Mouse (Mus musculus) embryonic facial prominence, embryonic 12.5 days (tissue): Measurements from ENCODE around the gene Slc44a5. TPM values are rescaled to one million over a fixed set of nuclear protein-coding genes. Genes with fewer than 3 reads are reported as not detected.

Experiments
- ATAC-seq: fragments of 200-750 bp; cut with Nextera tagmentation; 2 replicates; pipeline ENCODE4 v1.8.0; 2017; ENCODE audit not compliant: insufficient number of reproducible peaks, insufficient read depth, low FRiP score, low TSS enrichment
- H3K27ac ChIP-seq: fragments of 300-500 bp; sonication (generic); 2 replicates; pipeline ENCODE4 v1.5.1; 2016; ENCODE audit warnings: mild to moderate bottlenecking
- H3K27me3 ChIP-seq: fragments of 300-500 bp; sonication (generic); 2 replicates; pipeline ENCODE4 v1.6.1; 2016; ENCODE audit warnings: mild to moderate bottlenecking, moderate library complexity
- H3K36me3 ChIP-seq: fragments of 300-500 bp; sonication (generic); 2 replicates; pipeline ENCODE4 v1.6.1; 2016; ENCODE audit warnings: mild to moderate bottlenecking
- H3K4me1 ChIP-seq: fragments of 300-500 bp; sonication (generic); 2 replicates; pipeline ENCODE4 v1.6.1; 2016
- H3K4me2 ChIP-seq: fragments of 300-500 bp; sonication (generic); replicated peaks from 2 replicates; pipeline ENCODE4 v1.6.1; 2016; ENCODE audit warnings: mild to moderate bottlenecking, moderate library complexity
- H3K4me3 ChIP-seq: fragments of 300-500 bp; sonication (generic); 2 replicates; pipeline ENCODE4 v1.5.1; 2016; ENCODE audit warnings: mild to moderate bottlenecking
- H3K9ac ChIP-seq: fragments of 300-500 bp; sonication (generic); 2 replicates; pipeline ENCODE4 v1.6.1; 2016; ENCODE audit warnings: mild to moderate bottlenecking, moderate library complexity
- H3K9me3 ChIP-seq: fragments of 300-500 bp; sonication (generic); 2 replicates; pipeline ENCODE4 v1.6.1; 2016; ENCODE audit warnings: mild to moderate bottlenecking, moderate library complexity
- WGBS: fragments of 180-500 bp; shearing (Covaris S2); methylation state at CpG from one replicate; pipeline ENCODE4 v1.1.7; 2016; 5-methylcytosine and 5-hydroxymethylcytosine counted together
- polyA plus RNA-seq: library from polyadenylated mRNA; unstranded; fragments of >200 nt; fragmentation: Nextera tagmentation; extraction: Ambion mirVana; gene quantifications from 2 replicates; pipeline ENCODE4 v1.2.1, GENCODE M21; 2016

The Slc44a5 gene
- polyA plus RNA-seq, 1 experiment from 2014 or later: 2.1 TPM

GRCm38 (mm10) chr3:154114991-154115390, 141.8 kb downstream of the Slc44a5 start:
- no peak for ATAC-seq
- no peaks in the 10 kb centered on the region for H3K36me3 ChIP-seq

DNA sequence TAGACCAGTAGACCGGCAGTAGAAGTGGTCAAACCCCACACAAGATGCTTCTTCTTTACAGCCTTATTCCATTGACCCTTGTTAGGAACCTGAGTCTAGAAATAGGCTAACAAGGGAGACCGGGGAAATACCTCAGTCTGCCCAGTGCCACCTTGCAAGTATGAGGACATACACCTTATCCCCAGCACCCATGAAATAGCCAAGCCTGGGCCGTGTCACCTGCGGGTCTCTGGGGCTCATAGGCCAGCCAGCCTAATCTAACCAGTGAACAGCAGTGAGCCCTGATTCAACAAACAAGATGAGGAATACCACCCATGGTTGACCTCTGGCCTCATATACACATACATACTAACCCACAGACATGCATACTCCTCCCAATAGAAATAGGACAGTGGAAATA, 142.2 kb downstream of the Slc44a5 start:
- no peaks in the 10 kb centered on the region for H3K4me1 ChIP-seq
- WGBS: 93% methylated on average over 4 of the region's 4 CpGs
- no peak overlapping the region for H3K4me3 ChIP-seq
- no peak for ATAC-seq
- H3K27ac ChIP-seq: no peak overlapping the region
- no peaks in the 10 kb centered on the region for H3K36me3 ChIP-seq
- no peaks in the 10 kb centered on the region for H3K9me3 ChIP-seq
- H3K9ac ChIP-seq: no peak overlapping the region
- no peaks in the 10 kb centered on the region for H3K27me3 ChIP-seq
- H3K4me2 ChIP-seq: no peak overlapping the region

More at GRCm38 (mm10) chr3:154114991-154115390, 141.8 kb downstream of the Slc44a5 start:
- Histone ChIP-seq H3K9me3 (no peaks in the 10 kb centered on the region), H3K9ac (no peak overlapping the region), H3K4me2 (no peak overlapping the region), H3K27ac (no peak overlapping the region), H3K27me3 (no peaks in the 10 kb centered on the region), H3K4me1 (no peaks in the 10 kb centered on the region), H3K4me3 (no peak overlapping the region)
- WGBS: 79% methylated on average over 9 of the region's 9 CpGs

- no peak overlapping the region for H3K4me3 ChIP-seq
- no peak overlapping the region for H3K9ac ChIP-seq
- ATAC-seq: no peak
- no peaks in the 10 kb centered on the region for H3K27me3 ChIP-seq
- no peaks in the 10 kb centered on the region for H3K4me1 ChIP-seq
- H3K27ac ChIP-seq: no peak overlapping the region
- WGBS: 75% methylated on average over 5 of the region's 5 CpGs
- H3K9me3 ChIP-seq: no peaks in the 10 kb centered on the region
- no peaks in the 10 kb centered on the region for H3K36me3 ChIP-seq
- H3K4me2 ChIP-seq: no peak overlapping the region
Observed at GRCm38 (mm10) chr3:154116000-154116399, 142.8 kb downstream of the Slc44a5 start.

GRCm38 (mm10) chr3:154118992-154119603, 145.9 kb downstream of the Slc44a5 start:
- H3K36me3 ChIP-seq: no peaks in the 10 kb centered on the region
- no peak overlapping the region for H3K4me3 ChIP-seq
- H3K27ac ChIP-seq: no peak overlapping the region
- no peaks in the 10 kb centered on the region for H3K4me1 ChIP-seq
- H3K9me3 ChIP-seq: no peaks in the 10 kb centered on the region
- no peak for ATAC-seq
- H3K27me3 ChIP-seq: no peaks in the 10 kb centered on the region
- H3K4me2 ChIP-seq: no peak overlapping the region
- 51% methylated on average over 6 of the region's 6 CpGs for WGBS
- no peak overlapping the region for H3K9ac ChIP-seq

- Histone ChIP-seq H3K9ac (no peak overlapping the region), H3K4me1 (no peaks in the 10 kb centered on the region), H3K36me3 (no peaks in the 10 kb centered on the region), H3K4me2 (no peak overlapping the region), H3K9me3 (no peaks in the 10 kb centered on the region), H3K27me3 (peaks cover 11% of the 10 kb centered on the region), H3K27ac (no peak overlapping the region), H3K4me3 (no peak overlapping the region)
- WGBS: 90% methylated on average over 3 of the region's 3 CpGs
- ATAC-seq: no peak
Observed at GRCm38 (mm10) chr3:154122531-154122930, 149.3 kb downstream of the Slc44a5 start.

DNA sequence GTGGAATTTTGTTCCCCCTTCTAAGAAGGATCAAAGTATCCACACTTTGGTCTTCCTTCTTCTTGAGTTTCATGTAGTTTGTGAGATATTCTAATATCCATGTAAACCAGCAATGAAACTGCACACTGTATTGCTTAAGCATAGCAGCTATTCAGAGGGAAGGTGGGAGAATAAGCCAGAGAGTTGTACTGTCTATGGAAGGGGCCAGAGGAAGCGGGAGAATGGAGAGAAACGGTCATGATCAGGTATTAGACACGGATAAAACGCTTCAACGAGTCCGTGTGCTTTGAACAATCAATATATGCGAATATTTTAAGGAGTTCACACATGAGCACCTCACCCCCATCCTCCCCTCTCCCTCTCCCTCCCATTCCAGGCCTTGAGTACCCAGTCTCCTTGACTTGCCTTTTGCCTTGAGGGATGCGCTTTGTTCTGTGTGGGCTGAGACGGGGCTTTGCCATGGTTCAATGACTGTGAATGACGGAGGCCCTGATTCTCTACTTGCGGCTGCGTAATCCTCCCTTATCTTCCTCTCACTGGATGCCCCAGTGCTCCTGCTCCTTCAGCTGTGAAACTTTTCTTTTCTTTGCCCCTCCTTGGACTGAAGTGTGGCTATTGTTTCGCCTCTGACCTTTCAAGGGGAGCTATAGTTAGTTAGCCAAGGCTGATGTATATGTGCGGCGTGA, 151.8 kb downstream of the Slc44a5 start:
- Histone ChIP-seq H3K4me1 (no peaks in the 10 kb centered on the region), H3K9me3 (no peaks in the 10 kb centered on the region), H3K4me2 (no peak overlapping the region), H3K4me3 (no peak overlapping the region), H3K27ac (no peak overlapping the region), H3K36me3 (no peaks in the 10 kb centered on the region), H3K9ac (no peak overlapping the region), H3K27me3 (peaks cover 11% of the 10 kb centered on the region)
- ATAC-seq: peak; percentile 31; the same call in 1 of the 2 replicates
- 48% methylated on average over 15 of the region's 15 CpGs for WGBS

DNA sequence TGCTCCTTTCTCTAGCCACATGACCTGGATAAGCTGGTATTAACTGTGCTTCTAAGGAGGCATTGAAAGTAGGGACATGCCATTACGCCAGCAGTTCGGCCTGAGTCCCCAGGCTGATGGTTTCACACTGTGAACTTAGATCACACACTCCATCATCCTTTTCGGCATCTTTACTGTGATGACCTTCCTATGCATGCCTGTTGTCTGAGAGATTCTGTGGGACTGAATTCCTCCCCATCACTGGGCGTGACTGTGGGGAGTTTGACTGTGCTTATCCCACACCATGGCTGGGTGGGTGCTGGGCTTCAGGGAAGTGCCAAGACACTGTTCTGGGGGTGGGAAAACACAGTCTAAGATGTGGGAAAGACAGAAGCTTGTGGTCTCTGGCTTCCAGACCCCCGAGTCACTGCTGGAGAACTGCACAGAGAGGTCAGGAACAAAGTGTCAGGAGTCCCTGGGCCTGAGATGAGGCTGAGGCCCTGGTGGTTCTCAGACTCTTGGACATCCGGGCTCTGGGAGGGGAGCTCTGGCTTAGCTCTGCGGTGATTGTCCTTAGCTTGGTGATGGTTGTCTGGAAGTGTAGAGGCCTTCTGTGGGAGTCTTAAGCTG, 152.6 kb downstream of the Slc44a5 start:
- no peak for ATAC-seq
- 57% methylated on average over 7 of the region's 7 CpGs for WGBS

GRCm38 (mm10) chr3:154127246-154127645, 154.0 kb downstream of the Slc44a5 start:
- Histone ChIP-seq H3K9ac (no peak overlapping the region), H3K9me3 (no peaks in the 10 kb centered on the region), H3K4me3 (no peak overlapping the region), H3K36me3 (no peaks in the 10 kb centered on the region), H3K27ac (no peak overlapping the region), H3K4me1 (no peaks in the 10 kb centered on the region), H3K4me2 (no peak overlapping the region), H3K27me3 (peaks cover 11% of the 10 kb centered on the region)
- WGBS: 83% methylated on average over 3 of the region's 3 CpGs
- ATAC-seq: no peak

More for the DNA sequence above, 152.6 kb downstream of the Slc44a5 start:
- H3K27ac ChIP-seq: no peak overlapping the region
- H3K4me1 ChIP-seq: no peaks in the 10 kb centered on the region
- H3K27me3 ChIP-seq: peaks cover 11% of the 10 kb centered on the region
- no peak overlapping the region for H3K4me2 ChIP-seq
- no peaks in the 10 kb centered on the region for H3K36me3 ChIP-seq
- H3K4me3 ChIP-seq: no peak overlapping the region
- H3K9me3 ChIP-seq: no peaks in the 10 kb centered on the region
- no peak overlapping the region for H3K9ac ChIP-seq

DNA sequence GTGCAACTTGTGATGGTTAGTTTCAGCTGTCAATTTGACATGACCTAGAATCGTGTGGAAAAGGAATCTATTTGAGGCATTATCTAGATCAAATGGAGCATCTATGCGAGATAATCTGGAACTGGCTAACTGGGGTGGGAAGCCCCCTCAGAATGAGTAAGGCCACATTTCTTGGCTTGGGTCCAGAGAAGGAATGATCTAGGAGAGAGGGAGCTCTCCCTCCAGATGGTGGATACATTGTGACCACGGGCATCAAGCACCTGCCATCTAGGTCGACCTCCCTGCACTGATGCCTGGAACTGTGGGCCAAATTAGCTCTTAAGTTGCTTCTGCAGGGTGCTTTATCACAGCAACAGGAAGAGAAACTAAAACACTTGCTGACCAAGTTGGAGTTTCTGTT, 155.8 kb downstream of the Slc44a5 start:
- H3K9me3 ChIP-seq: no peaks in the 10 kb centered on the region
- no peak overlapping the region for H3K27ac ChIP-seq
- no peaks in the 10 kb centered on the region for H3K36me3 ChIP-seq
- H3K9ac ChIP-seq: no peak overlapping the region
- WGBS: 72% methylated on average over 4 of the region's 4 CpGs
- H3K27me3 ChIP-seq: peaks cover 11% of the 10 kb centered on the region
- no peak overlapping the region for H3K4me3 ChIP-seq
- no peak overlapping the region for H3K4me2 ChIP-seq
- no peaks in the 10 kb centered on the region for H3K4me1 ChIP-seq
- no peak for ATAC-seq

DNA sequence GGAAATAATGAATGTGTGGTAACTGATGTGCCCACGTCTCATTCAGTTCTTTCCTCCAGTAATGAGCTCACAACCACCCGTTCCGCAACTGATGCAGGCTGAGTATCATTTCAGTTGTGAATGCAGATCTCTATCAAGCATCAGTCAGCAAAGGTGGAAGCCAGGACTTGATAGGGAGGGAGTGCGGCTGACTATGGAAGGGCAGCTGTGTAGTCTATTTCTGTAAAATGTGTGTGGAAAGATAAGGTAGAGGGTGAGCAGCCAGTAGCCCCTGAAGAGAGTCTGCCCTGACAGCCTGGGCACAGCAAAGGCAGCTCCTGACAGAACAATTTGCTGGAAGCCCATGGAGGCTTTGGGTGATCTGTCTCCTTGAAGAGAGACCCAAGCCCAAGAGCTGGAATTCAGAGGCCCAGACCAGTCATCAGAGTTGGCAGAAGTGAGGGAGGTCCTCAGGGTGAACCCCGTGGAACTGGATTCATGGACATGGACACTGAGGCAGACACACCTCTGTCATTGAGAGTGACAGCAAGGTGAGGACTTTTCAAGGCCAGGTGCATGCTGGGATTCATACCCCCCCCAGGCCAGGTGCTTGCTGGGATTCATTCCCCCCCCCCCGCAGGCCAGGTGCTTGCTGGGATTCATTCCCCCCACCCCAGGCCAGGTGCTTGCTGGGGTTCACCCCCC, 157.3 kb downstream of the Slc44a5 start:
- 87% methylated on average over 6 of the region's 6 CpGs for WGBS

DNA sequence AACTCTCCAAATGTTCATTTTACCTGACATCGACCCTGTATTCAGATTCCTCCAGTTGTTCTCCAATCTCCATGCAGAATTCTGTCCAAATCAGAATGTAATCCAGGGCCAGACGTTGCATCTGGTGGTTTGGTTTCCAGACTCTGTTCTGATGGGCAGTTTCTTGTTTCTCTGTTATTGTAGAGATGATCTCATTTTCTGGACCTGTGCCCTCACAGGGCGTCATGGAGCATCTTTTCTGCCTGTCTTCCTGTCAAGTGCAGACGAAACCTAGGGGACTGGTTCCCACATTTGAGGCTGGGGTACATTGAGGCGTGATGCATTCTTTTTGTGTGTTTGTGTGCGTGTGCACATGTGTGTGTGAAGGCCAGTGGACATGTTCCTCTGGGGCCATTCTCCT, 160.8 kb downstream of the Slc44a5 start:
- 82% methylated on average over 6 of the region's 6 CpGs for WGBS
- ATAC-seq: no peak

More for the DNA sequence above, 157.3 kb downstream of the Slc44a5 start:
- H3K4me3 ChIP-seq: no peak overlapping the region
- no peak for ATAC-seq
- peaks cover 7% of the 10 kb centered on the region; the same call in 1 of the 2 replicates for H3K27me3 ChIP-seq
- no peaks in the 10 kb centered on the region for H3K9me3 ChIP-seq
- no peak overlapping the region for H3K27ac ChIP-seq
- H3K4me2 ChIP-seq: no peak overlapping the region
- no peak overlapping the region for H3K9ac ChIP-seq
- no peaks in the 10 kb centered on the region for H3K36me3 ChIP-seq
- H3K4me1 ChIP-seq: no peaks in the 10 kb centered on the region

More for the DNA sequence above, 160.8 kb downstream of the Slc44a5 start:
- Histone ChIP-seq H3K4me3 (no peak overlapping the region), H3K27me3 (no peaks in the 10 kb centered on the region), H3K9me3 (no peaks in the 10 kb centered on the region), H3K4me1 (no peaks in the 10 kb centered on the region), H3K9ac (no peak overlapping the region), H3K4me2 (no peak overlapping the region), H3K36me3 (no peaks in the 10 kb centered on the region), H3K27ac (no peak overlapping the region)
